Mouse (Mus musculus) gastrocnemius, adult 8-10 months (tissue): ENCODE measurements around the gene Ttc22. TPM values are rescaled to one million over a fixed set of nuclear protein-coding genes. Genes with fewer than 3 reads are reported as not detected.

Source experiments
- DNase-seq, 2 experiments: peaks; one replicate each; pipeline ENCODE4 v3.0.0; 2022; ENCODE audit warnings: low spot score in 2 of 2
- total RNA-seq, 4 experiments: library from RNA; stranded (reverse); gene quantifications; 2 replicates each; pipeline ENCODE4 v1.2.4; 2022

Gene Ttc22
- total RNA-seq, 4 experiments from 2014 or later: not detected

DNA sequence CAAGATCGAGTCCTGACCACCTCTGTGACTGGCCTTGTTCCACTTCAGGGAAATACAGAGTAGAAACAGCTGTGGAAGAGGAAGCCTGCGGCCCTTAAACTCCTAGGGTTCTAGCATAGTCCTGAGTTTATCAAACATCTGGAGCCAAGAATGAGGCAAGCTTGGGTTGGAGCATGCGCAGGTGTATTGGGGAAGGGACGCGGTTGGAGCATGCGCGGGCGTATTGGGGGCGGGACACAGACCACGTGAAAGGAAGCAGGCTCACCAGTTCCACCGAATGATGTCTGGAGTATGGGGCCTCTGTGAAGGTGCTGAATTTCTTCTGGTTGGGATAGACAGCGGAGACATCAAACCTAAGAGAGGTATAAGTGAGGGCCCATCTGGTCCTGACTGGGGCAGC, 6.6 kb upstream of the Ttc22 start:
- no peak for DNase-seq

DNA sequence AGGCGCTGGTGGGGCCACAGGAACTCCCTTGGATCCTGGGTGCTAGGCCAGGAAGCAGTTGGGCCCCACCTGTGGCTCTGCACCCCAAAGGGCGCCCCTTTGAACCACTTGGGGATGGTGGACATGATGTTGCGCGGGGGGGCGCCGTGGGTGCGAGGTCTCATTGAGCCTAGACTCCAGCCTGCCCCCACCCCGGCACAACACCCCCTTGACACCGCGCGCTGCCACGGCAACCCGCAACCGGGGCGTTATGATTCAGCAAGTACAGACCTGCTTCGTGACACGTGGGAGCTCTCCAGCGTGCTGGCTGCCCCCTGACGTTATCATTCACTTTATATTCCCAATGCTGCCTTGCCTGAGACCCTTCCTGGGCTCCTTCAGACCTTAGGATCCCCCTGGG, 5.2 kb upstream of the Ttc22 start, which contains the start of gene Lexm:
Gene Lexm (minus strand): TSS at position 186 of the 400 bp plus-strand sequence.
- DNase-seq: no peak

DNA sequence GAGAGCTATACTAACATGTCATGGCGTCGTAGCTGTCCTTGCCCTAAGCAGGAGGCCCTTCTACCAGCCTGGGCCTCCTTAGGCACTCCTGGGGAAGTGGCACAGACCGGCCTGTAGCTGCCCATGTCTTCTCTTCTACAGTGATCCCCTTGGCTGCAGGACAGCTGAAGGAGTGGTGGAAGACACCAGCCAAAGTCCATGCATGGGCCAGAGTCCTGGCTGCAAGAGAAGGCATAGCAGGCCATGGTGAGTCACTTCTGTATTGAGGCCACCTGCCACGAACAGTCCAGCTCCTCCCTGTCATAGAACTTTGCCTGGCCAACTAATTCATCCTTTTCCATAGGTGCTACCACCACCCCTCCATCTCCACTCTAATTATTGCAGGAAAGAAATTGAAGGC, 3.3 kb upstream of the Ttc22 start:
- DNase-seq: no peak

DNA sequence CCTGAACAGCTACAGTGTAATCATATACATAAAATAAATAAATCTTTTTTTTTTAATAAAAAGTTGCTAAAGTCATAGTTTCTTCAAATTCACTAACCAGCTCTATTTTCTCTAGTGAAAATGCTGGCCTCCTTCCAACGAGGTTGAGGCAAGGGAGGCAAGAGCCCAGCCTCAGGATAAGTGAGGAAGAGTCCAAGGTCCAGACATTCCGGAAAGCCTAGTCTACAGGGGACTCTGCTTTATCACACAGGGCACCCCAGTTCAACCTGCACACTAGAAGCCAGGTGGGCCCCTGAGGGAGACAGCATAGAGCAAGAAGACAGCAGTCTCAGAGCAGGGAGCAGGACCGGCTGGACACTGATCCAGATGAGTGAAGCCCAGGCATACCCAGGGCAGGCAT, 804 bp upstream of the Ttc22 start:
- DNase-seq: no peak

DNA sequence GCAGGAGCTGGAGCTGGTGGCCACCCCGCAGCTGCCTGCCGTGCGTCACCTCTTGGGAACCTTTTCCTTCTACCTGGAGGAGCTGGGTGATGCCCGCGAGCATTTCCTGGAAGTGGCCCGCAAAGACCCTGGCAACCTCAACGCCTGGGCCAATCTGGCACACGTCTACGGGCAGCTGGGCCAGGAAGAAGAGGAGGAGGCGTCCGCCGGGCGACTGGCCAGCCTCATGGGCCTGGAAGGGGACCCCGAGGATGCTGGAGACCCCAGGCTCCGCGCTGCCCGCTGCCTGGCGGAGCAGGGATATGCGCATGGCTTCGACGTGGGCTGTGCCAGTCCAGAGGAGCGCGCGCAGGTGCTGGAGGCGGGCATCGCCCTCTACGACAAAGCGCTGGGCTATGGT, 480 bp downstream of the Ttc22 start:
- DNase-seq: no peak

DNA sequence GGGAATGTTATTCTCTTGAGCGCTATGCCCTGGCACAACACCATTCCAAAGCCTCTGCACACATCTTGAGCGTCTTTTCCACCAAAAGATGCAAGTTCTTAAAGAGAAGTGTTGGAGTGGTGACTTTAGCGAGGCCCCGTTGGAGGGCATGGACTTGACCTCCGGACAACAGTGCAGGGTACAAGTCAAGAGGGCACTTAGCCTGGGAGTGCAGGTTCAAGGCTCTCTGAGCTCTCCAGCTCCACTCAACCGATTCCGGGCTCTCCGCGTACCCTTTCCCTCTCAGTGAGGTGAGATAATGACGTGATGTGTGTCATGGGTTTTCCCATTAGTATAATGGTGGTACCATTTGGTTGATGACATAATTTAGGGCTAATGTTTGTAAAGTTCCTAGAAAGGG, 2.0 kb downstream of the Ttc22 start:
- no peak for DNase-seq

DNA sequence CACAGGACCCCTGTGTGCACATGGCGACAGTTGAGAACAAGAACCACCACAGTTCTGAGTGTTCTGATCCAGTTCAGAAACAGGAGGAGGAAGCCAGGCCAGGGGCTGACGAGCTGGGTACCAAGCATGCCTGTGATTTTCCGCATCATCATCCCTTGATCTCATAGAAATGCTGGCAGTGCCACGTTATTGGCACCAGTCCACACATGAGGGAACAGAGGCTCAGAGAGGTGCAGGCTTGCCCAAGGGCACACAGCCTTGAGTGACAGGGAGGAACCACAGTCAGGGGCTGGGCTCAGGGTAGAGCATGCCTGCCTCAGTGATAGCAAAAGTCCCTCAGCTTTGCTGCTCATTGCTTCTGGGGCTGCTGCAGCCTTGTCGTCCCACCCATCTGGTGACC, 5.6 kb downstream of the Ttc22 start:
- DNase-seq: no peak

DNA sequence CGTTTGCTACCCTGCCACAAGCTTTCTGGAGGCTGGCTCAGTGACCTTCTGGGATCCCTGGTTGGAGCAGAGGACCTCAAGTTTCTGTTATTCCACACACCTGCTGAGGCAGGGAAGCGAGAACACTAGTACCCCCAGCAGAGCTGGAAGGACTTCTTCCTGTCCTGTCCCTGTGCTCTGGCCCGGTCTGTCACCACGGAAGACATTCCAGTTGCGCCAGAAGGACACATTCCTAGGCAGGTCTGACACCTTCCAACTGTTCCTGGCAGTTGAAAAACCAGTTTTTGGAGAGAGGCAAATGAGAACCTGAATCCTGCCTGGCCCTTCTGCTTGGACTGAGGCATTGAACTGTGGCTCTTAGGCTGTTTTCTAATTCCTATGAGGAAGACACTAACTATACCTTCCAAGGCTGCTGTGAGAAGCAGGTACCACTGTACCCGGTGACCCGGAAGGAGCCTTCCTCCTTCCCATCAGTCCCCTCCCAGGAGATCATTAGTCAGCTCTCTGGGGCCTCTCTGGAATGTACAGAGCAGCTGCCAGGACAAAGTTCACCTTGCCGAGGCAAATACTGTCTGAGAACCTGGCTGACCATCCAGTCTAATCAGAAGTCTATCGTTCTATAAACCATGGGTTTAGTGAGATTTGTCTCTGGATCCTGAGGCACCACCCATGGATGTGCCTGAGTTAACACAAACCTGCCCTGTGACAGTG, 6.6 kb downstream of the Ttc22 start:
- no peak for DNase-seq

DNA sequence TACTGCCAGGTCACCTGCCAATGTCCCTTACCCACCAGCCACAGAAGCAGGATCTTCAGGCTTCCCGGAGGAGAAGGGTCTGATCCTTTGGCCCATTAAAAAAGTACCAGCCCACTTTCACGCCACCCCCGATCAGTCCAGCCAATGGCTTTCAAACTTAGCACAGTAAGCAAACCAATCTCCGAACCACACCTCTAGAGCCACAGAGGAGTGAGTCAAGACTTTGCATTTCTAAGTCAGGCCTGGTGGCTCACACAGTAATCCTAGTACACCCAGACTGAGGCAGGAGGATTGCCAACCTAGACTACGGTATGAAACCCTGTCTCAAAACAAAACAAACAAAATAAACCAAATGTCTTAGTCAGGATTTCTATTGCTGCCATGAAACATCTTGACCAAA, 7.1 kb downstream of the Ttc22 start:
- no peak for DNase-seq

DNA sequence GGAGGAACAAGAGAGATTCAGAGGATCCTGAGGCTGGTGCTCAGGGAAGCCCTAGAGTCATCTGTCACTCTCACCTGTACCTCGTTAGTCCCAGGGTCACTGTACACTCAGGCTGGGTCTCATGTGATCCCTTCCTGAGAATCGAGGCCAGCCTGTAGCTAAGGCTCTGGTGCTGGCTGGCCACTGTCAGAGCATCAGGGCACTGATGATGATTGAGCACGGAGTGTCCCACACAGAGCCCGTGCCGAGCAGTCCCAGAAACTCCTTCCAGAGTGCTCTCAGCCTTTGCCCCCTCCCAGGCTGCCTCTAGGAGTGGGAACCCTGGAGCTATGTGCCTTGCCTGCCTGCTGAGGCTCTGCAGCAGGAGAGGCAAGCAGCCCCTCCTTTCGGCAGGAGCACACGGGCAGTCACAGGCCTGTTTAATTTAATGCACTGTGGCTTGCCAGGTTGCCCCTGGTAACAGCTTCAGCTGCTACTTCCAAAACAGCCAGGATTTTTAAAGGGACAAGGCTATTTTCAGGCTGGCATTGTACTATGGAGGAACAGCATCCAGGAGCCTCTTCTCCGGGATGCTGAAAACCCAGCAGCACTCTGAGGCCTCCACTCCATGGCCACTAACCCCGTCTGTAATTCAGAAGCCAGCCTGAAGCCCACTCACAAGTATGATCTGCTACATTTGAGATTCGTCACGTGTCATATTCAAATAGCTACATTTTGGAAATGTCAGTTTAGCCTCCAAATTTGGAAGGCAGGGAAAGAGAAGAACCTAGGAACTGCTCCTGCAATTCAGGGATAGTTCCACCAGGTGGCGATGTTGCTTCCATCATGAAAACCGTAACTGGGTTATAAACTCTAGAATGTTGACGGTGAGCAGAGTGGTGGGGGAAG, 8.3 kb downstream of the Ttc22 start:
- DNase-seq: peak; percentile 31 to 37

DNA sequence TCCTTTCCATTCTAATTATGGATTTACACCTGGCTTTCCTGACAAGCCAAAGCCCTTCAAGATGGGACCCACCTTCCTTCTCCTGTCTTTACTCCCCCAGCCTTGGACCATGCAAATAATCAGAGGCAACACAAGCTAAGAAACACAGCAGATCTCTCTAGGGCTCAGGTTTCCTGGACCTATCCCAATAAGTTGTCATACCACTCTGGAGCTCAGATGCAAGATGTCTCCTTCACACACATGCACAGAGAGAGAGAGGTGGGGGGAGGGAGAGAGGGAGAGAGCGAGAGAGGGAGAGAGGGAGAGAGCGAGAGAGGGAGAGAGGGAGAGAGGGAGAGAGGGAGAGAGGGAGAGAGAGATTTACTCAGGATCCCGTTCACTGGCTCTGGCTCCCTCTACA, 10.1 kb downstream of the Ttc22 start:
- DNase-seq: no peak

DNA sequence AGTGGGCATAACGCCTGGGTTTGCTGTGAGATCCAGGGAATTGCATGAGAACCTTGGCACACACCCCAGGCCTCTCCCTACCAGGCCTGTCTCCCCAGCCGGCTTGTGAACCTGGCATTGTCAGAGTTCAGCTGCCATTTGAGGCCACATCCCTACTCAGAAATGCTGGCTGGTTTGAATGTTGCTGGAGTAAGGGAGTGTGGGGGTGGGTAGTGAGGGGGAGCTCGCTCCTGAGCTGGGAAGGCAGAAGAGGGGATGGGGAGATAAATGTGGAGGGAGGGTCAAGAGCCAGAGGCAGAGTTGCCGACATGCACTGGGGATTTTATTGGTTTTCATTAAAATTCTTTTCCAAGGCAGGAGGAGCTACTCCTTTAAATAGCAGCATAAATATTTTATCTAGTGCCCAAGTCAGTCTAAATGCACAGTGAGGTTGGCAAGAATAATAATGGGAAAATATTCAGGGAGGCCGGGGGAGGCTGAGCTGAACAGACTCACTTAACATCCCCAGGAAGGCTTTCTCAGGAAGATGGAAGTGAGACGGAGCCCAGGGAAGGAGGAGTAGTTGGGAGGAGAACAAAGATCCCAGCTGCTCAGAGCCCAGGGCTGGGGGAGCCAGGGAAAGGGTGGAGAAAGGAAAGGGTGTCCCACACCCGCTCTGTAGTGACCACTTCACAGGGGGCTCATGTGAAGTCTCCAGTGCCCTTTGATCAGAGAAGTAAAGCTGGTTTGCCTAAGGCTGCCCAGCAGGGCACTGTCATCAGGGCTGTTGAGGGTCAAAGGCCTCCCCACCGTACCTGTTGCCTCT, 11.3 kb downstream of the Ttc22 start:
- DNase-seq: no peak

DNA sequence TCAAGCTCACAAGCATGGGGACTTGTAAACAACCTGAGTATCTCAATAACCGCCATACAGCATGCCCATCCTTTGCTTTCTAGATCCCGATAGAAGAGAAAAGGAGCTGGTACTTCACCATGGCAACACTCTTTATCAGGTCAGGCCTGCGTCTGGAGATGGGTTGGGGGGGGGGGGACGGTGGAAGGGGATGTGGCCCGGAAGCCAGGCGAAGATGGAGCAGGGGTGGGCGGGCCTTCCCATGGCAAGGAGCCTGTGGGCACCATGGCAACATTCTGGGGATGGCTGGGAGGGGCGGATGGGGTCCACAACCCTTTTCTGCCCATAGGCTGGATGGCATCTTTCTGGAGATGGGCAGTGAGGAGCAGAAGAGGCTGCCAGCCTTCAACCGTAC, 11.9 kb downstream of the Ttc22 start:
- DNase-seq: no peak

DNA sequence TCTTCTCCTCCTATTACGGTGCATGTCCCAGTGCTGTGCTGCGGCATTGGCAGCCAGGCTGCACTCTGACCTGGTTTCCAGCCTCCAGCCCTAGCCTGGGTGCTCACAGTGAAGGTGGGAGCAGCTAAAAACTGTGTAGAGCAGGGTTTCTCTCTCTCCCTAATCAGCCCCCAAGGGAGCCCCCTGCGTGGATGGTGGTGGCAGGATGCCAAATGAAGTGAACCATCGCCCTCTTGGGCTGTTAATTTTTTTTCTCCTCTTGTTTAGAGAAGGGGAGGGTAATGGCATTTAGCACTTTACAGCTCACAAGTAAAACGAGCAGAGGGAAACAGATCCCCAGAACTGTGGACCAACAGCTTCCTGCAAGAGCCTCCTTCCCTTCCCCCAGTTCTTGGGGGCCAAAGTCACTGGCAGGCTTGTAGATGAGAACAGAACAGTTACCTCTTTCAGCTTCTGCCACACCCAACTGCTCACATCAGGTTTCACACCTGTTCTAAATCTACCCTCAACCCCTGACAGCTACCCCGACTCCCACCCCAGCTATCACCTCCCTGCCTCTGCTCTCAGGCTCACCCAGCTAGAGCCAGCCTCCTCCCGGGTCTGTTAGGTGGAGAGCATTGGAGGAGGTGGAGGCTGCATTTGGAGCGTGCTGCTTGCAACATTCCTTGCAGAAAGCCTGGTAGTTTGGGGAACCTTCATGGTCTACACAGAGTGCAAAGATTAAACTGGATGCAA, 21.4 kb downstream of the Ttc22 start:
- no peak for DNase-seq

DNA sequence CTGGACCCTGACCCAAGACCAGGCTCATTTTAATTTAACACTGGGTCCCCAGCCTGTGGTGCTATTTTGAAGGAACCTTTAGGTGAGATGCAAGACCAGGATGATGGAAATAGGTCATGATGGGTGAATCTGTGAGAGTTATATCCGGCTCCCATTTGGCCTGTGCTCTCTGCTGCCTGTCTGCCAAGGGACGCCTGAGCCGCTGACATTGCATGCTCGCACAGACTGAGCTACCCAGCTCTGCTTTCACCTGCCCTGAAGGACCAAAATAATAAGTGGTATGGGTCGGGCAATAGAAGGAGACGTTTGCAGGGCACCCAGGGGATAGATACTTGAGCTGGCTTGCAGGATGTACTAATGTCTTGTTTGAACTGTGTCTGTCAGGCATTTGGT, 22.0 kb downstream of the Ttc22 start:
- DNase-seq: peak; percentile 58 to 59

DNA sequence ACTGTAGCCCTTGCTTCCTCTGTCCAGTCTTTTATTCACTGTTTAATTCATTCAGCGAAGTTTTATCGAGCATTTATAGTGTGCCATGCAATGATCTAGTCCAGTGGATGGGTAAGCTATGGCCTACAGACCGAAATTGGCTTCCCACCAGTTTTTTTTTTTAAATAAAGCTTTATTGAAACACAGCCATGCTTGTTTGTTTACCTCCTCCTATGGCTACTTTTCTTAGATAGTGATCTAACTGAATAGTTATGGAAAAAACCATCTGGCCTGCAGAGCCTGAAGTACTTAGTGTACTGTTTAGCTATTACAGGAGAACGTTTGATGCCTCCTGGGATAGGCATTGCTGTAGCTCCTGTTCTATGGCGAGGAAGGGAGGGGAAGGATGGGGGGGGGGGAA, 23.6 kb downstream of the Ttc22 start:
- DNase-seq: no peak

DNA sequence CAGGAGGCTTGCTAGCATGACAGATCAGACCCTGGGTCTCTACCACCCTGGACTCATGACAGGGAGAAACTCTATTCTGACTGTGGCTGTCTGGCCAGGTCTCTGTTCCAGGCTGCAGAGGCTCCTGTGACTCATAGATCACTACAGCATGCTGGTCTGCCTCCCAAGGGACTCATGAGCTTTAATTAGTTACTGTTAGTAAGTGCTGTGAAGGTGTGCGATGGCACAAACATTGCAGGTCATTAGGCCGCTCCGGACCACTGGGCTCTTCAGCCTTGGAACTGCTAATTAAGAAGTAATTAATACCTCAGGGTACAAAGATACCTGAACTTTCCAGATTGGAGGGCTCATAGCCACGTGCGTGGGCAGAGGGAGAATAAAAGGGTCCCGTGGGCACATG, 24.9 kb downstream of the Ttc22 start:
- no peak for DNase-seq

DNA sequence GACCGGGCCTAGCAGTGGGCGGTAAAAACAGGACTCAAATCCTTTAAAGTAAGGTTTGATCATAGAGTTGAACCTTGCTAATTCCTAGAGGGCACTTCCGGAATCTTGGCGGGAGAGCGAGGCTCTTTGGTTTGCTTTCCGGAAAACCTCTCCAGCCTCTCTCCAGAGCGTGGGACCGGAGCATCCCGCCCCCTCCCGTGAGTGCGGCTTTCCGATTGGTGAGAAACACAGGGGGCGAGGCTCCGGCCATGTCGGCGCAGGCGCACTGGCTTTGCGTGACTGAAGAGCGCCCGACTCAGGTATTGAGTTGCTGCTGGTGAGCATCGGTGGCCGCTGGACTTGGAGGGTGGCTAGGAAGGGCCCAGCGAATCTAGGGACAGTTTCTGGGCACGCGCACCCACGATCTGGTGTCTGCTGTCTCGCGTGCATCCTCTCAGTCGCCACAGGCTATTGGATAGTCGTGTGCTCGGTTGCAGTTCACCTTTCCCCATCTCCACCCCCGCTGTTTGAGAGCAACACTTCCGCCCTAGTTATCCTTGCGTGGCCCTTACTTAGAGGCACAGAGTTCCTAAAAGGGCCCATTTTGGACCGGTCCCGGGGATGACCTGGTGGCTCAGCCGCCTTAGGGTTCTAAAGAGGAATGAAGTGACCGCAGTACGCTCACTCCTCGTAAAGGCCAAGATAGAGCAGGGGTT, 28.7 kb downstream of the Ttc22 start, which contains the start of gene Pars2:
Gene Pars2 (plus strand): TSS at position 237 of the 695 bp plus-strand sequence.
- peak; percentile 94 to 95 for DNase-seq

DNA sequence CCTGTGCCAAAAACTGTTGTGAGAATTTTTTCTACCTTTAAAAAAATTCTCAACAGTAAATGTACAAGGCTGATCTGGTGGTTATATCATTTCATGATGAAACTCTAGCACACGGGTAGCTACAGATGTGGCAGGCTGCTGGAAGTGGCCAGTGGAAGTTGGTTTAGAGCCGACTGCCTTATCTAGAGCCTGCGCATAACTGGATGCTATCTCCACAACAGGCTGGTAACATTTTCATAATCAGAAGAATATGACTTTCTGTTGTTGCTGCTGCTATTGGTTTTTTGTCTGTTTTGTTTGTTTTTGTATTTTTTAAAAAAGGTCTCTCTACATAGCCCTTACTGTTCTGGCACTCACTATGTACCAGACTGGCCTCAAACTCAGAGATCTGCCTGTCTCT, 30.3 kb downstream of the Ttc22 start:
- DNase-seq: no peak

DNA sequence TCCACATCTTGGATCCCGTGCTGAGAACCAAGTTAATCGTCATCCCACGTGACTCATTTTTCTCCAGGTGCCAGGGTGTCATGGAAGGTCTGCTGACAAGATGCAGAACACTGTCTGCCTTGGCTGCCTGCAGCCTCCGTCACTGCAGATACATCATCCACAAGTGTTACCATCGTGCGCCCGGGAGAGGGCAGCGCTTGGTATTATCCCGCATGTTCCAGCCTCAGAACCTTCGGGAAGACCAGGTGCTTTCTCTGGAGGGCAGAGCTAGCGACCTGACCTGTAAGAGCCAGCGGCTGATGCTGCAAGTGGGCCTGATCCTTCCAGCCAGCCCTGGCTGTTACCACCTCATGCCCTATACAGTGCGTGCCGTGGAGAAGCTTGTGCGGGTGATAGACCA, 30.8 kb downstream of the Ttc22 start:
- DNase-seq: no peak

DNA sequence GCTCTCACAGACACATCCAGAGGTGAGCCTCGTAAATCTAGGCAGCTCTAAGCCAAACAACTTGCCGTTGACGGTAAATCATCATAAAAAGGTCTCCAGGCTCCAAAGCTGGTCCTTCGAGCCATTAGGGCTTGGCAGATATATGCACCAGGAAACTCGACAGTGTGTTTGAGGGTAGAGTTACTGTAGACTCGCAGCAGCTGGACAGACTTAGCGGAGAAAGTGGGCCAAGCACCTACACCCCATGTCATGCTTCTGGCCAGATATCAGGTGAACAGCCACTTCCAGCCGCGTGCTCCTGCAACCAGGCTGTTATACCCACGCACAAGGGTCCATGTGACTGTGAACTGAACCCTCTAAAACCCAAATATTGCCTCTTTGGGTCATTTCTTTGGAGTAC, 33.4 kb downstream of the Ttc22 start:
- peak in 1 of 2 experiments; percentile 44 for DNase-seq
